Mouse (Mus musculus) spleen, adult 2 months (tissue): ENCODE measurements around the gene Slc39a11.

Source experiments
- CTCF ChIP-seq: fragments of 200-500 bp; IDR thresholded peaks from 2 replicates; pipeline ENCODE4 v1.5.1; 2011; ENCODE audit warnings: mild to moderate bottlenecking, inconsistent platforms; ENCODE audit not compliant: insufficient read depth, insufficient read length, insufficient replicate concordance; ENCODE audit errors: extremely low read depth
- POLR2A ChIP-seq: fragments of 200-500 bp; IDR thresholded peaks from 2 replicates; pipeline ENCODE4 v1.6.1; 2011; ENCODE audit warnings: low read depth, low read length, inconsistent platforms

DNA sequence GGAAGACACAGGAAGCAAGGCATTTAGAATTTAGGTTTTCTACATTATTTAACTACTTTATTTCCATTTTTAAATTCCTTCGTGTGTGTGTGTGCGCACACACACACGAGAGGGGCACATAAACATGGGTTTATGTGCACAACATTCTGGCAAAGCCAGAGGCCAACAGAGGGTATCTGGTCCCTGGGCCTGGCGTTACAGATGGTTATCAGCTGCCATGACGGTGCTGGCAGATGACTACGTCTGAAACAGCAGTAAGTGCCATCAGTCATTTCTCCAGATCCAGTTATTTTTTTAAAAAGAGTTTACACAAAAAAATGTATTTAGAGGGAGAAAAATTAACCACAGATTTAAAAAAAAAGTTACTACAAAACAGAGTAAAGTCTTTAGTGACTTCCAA lies 16.3 kb upstream of the Slc39a11 start:
- TF ChIP-seq CTCF (no peak), POLR2A (no peak)
